8 mouse cellular contexts compared by ENCODE assay signal in the genomic region with DNA sequence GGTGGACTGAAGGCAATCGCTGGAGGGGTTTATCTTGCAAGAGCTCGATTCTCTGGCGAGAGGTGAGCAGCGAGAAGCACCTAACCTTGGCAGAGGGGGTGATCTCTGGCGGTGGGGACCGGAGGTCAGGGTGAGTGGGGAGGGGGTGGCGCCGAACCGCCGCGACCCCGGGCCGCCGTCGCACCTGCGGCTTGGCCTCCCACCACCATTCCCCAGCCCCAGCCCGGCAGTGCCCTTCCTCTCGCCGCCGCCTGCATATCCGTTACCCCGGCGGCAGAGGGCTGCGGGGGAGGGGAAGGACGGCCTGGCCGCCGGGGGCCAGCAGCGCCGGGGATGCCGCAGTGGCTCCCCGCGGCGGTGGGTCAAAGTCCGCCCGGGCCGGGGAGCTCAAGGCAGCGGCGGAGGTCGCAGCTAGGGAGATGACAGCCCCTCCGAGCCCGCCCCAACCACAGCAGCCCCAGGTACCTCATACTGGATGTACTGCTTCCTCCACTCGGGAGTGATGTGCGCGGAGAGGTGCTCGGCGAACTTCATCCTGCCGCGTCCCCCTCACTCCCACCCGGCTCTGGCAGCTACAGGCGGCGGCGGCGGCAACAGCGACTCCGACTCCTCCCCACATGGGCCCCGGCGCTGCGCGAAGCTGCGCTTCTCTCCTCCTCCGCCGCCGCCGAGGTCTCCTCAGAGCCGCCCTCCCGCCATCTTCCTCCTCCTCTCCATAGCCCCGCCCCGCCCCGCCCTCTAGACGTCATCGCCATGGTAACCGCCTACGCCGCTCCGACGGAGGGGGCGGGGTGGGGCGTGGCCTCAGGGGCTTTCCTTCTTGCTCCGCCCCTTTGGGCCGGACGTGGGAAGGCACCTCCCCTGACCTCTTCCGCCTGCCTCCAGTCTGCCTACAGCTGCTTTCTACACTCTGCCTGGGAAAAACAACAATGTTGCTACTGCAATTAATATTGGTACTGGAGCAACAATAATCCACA. TPM values are rescaled to one million over a fixed set of nuclear protein-coding genes. Genes with fewer than 3 reads are reported as not detected.
DNase-seq lines count a peak whose midpoint lies in the region; ATAC-seq and TF ChIP-seq lines count a peak whose summit lies in the region.

A gene (minus strand): TSS at position 715 of the 977 bp plus-strand sequence.

- no peaks in the 10 kb centered on the region; the same call in 1 of the 2 replicates for H3K4me1 ChIP-seq in bone marrow, adult 2 months (ENCODE audit: control insufficient read depth, insufficient read depth, low read length)
- H3K4me1 ChIP-seq in embryonic facial prominence, embryonic 15.5 days: peaks cover 5% of the 10 kb centered on the region
- H3K4me1 ChIP-seq in heart, embryonic 10.5 days: peaks cover 8% of the 10 kb centered on the region
- H3K4me1 ChIP-seq in kidney, embryonic 15.5 days: peaks cover 9% of the 10 kb centered on the region

- TF ChIP-seq CTCF in bone marrow, adult 2 months (IDR thresholded peaks at IDR 0.05; ENCODE audit: control insufficient read depth, insufficient read depth, low read length): 0 out of 2 replicates have a peak, but pooled peaks have one; percentile 3

- DNase-seq in 416B (ENCODE audit: low read depth) (peak; percentile 95), liver (peak; percentile 99)
- peak; percentile 97 for DNase-seq in heart, embryonic 10.5 days (ENCODE audit: low spot score)
- peak; percentile 97 to 98 for DNase-seq in spleen, postnatal 4 days (ENCODE audit: low spot score in 2 of 2)

- H3K4me2 ChIP-seq in embryonic facial prominence, embryonic 15.5 days (replicated peaks): peak within 1 kb of the TSS; percentile 85
- H3K4me2 ChIP-seq in kidney, embryonic 15.5 days: peak within 1 kb of the TSS; percentile 88

- peak within 1 kb of the TSS; percentile 94 for H3K27ac ChIP-seq in bone marrow, adult 2 months (ENCODE audit: control insufficient read depth, insufficient read depth, low read depth, low read length, poor library complexity)
- H3K27ac ChIP-seq in embryonic facial prominence, embryonic 15.5 days (replicated peaks): peak within 1 kb of the TSS; percentile 81
- H3K27ac ChIP-seq in heart, embryonic 10.5 days: peak within 1 kb of the TSS; percentile 91
- H3K27ac ChIP-seq in kidney, embryonic 15.5 days: peak within 1 kb of the TSS; percentile 90

- H3K9me3 ChIP-seq in embryonic facial prominence, embryonic 15.5 days (replicated peaks): no peaks in the 10 kb centered on the region
- no peaks in the 10 kb centered on the region for H3K9me3 ChIP-seq in heart, embryonic 10.5 days
- no peaks in the 10 kb centered on the region for H3K9me3 ChIP-seq in kidney, embryonic 15.5 days (replicated peaks)

- TF ChIP-seq POLR2A in bone marrow, adult 2 months (IDR thresholded peaks at IDR 0.05; ENCODE audit: borderline replicate concordance, control insufficient read depth, low read depth, low read length): peak; percentile 75; the same call in 1 of the 2 replicates

- peak within 1 kb of the TSS; percentile 74 for H3K9ac ChIP-seq in embryonic facial prominence, embryonic 15.5 days
- H3K9ac ChIP-seq in kidney, embryonic 15.5 days: peak within 1 kb of the TSS; percentile 72

- no peaks in the 10 kb centered on the region for H3K36me3 ChIP-seq in embryonic facial prominence, embryonic 15.5 days
- no peaks in the 10 kb centered on the region for H3K36me3 ChIP-seq in heart, embryonic 10.5 days
- no peaks in the 10 kb centered on the region for H3K36me3 ChIP-seq in kidney, embryonic 15.5 days

- peak within 1 kb of the TSS; percentile 98 for H3K4me3 ChIP-seq in bone marrow, adult 2 months (replicated peaks; ENCODE audit: control insufficient read depth, low read depth, low read length)
- peak within 1 kb of the TSS; percentile 92 for H3K4me3 ChIP-seq in embryonic facial prominence, embryonic 15.5 days (replicated peaks)
- peak within 1 kb of the TSS; percentile 95 for H3K4me3 ChIP-seq in heart, embryonic 10.5 days
- peak within 1 kb of the TSS; percentile 94 for H3K4me3 ChIP-seq in kidney, embryonic 15.5 days (replicated peaks)

- H3K27me3 ChIP-seq in embryonic facial prominence, embryonic 15.5 days: no peaks in the 10 kb centered on the region
- no peaks in the 10 kb centered on the region for H3K27me3 ChIP-seq in heart, embryonic 10.5 days (ENCODE audit: insufficient read depth, poor library complexity, severe bottlenecking)
- no peaks in the 10 kb centered on the region for H3K27me3 ChIP-seq in kidney, embryonic 15.5 days

- WGBS in bone marrow, adult 2 months: under 1% methylated on average over 81 of the region's 82 CpGs
- WGBS in embryonic facial prominence, embryonic 15.5 days: under 1% methylated on average over 79 of the region's 82 CpGs
- under 1% methylated on average over 75 of the region's 82 CpGs for WGBS in heart, embryonic 10.5 days
- under 1% methylated on average over 64 of the region's 82 CpGs for WGBS in kidney, embryonic 15.5 days

- peak; percentile 98 for ATAC-seq in embryonic facial prominence, embryonic 15.5 days (ENCODE audit: insufficient number of reproducible peaks, low FRiP score, low TSS enrichment, low read depth)
- ATAC-seq in kidney, embryonic 15.5 days (replicated peaks; ENCODE audit: low FRiP score): peak; percentile 96
- ATAC-seq in monocyte, adult 5-6 weeks (replicated peaks; ENCODE audit: insufficient number of reproducible peaks, low FRiP score, low TSS enrichment, poor library complexity, severe bottlenecking): peak; percentile 89

RNA-seq across cellular contexts. Expression of the gene that starts here (rescaled TPM):
- polyA plus RNA-seq in bone marrow, adult 2 months (2011; ENCODE audit: insufficient read depth, insufficient read length, low replicate concordance, missing spikeins): 8.0 and 8.4 TPM in 2 replicates
- 7.3 and 7.4 TPM in 2 replicates for polyA plus RNA-seq in embryonic facial prominence, embryonic 15.5 days (2015; fragmentation: Nextera tagmentation; extraction: Ambion mirVana)
- polyA plus RNA-seq in heart, embryonic 10.5 days (2016; fragmentation: Nextera tagmentation; extraction: Ambion mirVana): 8.6 and 9.6 TPM in 2 replicates
- 10.5 and 13.3 TPM in 2 replicates for polyA plus RNA-seq in kidney, embryonic 15.5 days (2015; fragmentation: Nextera tagmentation; extraction: Ambion mirVana)
- 42.1 to 64.1 TPM (median 60.5 TPM) in 3 replicates for total RNA-seq in monocyte, adult 5-6 weeks (2017)

Comparison
In these comparisons a context has a peak if more than half of its experiments do, and no peak if none do; other contexts are left out.
1. Peak in every context shown above with its lines: DNase-seq, ATAC-seq, H3K4me3 ChIP-seq and H3K27ac ChIP-seq.